Mouse (Mus musculus): ENCODE results near the gene Ldhal6b. TPM values are rescaled to one million over a fixed set of nuclear protein-coding genes. Genes with fewer than 3 reads are reported as not detected.
A peak's percentile ranks its signal among the peaks of the same experiment; 100 is the strongest.

Ldhal6b gene
- polyA plus RNA-seq, 1 experiment: 0.75 TPM

- no peak overlapping the region for H3K27ac ChIP-seq (ENCODE audit: insufficient read depth, low read length)
- H3K4me1 ChIP-seq (ENCODE audit: control insufficient read depth, insufficient read depth, low read length): peaks cover 12% of the 10 kb centered on the region
- TF ChIP-seq POLR2A (IDR thresholded peaks at IDR 0.05; ENCODE audit: borderline replicate concordance, insufficient read depth, low read length) (no peak), CTCF (IDR thresholded peaks at IDR 0.05; ENCODE audit: borderline replicate concordance, insufficient read depth, low read depth, low read length) (no peak)
- 70% methylated on average over 6 of the region's 6 CpGs for WGBS
- peak in 1 of 2 experiments; percentile 43 for DNase-seq
- H3K4me3 ChIP-seq (replicated peaks; ENCODE audit: insufficient read depth, low read depth, low read length): no peak overlapping the region
- no peaks in the 10 kb centered on the region for H3K27me3 ChIP-seq (ENCODE audit: control insufficient read depth, insufficient read depth, low read length)
Measured at GRCm38 (mm10) chr17:5419771-5420518, 1.4 kb upstream of the Ldhal6b start.

GRCm38 (mm10) chr17:5419056-5419455 is 489 bp upstream of the Ldhal6b start:
- TF ChIP-seq POLR2A (IDR thresholded peaks at IDR 0.05; ENCODE audit: borderline replicate concordance, insufficient read depth, low read length): no peak
- TF ChIP-seq CTCF (IDR thresholded peaks at IDR 0.05; ENCODE audit: borderline replicate concordance, insufficient read depth, low read depth, low read length): no peak
- H3K27me3 ChIP-seq (ENCODE audit: control insufficient read depth, insufficient read depth, low read length): no peaks in the 10 kb centered on the region

GRCm38 (mm10) chr17:5416518-5416917 is 2.0 kb downstream of the Ldhal6b start:
- Histone ChIP-seq H3K4me3 (replicated peaks; ENCODE audit: insufficient read depth, low read depth, low read length) (no peak overlapping the region), H3K27ac (ENCODE audit: insufficient read depth, low read length) (no peak overlapping the region), H3K4me1 (ENCODE audit: control insufficient read depth, insufficient read depth, low read length) (no peaks in the 10 kb centered on the region), H3K27me3 (ENCODE audit: control insufficient read depth, insufficient read depth, low read length) (no peaks in the 10 kb centered on the region)
- DNase-seq: no peak
- TF ChIP-seq CTCF (IDR thresholded peaks at IDR 0.05; ENCODE audit: borderline replicate concordance, insufficient read depth, low read depth, low read length) (no peak), POLR2A (IDR thresholded peaks at IDR 0.05; ENCODE audit: borderline replicate concordance, insufficient read depth, low read length) (no peak)
- 93% methylated on average over 3 of the region's 3 CpGs for WGBS

More at GRCm38 (mm10) chr17:5419056-5419455, 489 bp upstream of the Ldhal6b start:
- H3K4me3 ChIP-seq (replicated peaks; ENCODE audit: insufficient read depth, low read depth, low read length): no peak overlapping the region
- WGBS: 89% methylated on average over 9 of the region's 9 CpGs
- no peak overlapping the region for H3K27ac ChIP-seq (ENCODE audit: insufficient read depth, low read length)
- no peak for DNase-seq
- H3K4me1 ChIP-seq (ENCODE audit: control insufficient read depth, insufficient read depth, low read length): peaks cover 8% of the 10 kb centered on the region

GRCm38 (mm10) chr17:5414041-5414440 is 4.5 kb downstream of the Ldhal6b start:
- DNase-seq: no peak
- H3K27me3 ChIP-seq (ENCODE audit: control insufficient read depth, insufficient read depth, low read length): no peaks in the 10 kb centered on the region
- H3K4me1 ChIP-seq (ENCODE audit: control insufficient read depth, insufficient read depth, low read length): no peaks in the 10 kb centered on the region
- H3K27ac ChIP-seq (ENCODE audit: insufficient read depth, low read length): no peak overlapping the region
- H3K4me3 ChIP-seq (replicated peaks; ENCODE audit: insufficient read depth, low read depth, low read length): no peak overlapping the region
- 95% methylated on average over 3 of the region's 3 CpGs for WGBS
- TF ChIP-seq CTCF (IDR thresholded peaks at IDR 0.05; ENCODE audit: borderline replicate concordance, insufficient read depth, low read depth, low read length) (no peak), POLR2A (IDR thresholded peaks at IDR 0.05; ENCODE audit: borderline replicate concordance, insufficient read depth, low read length) (no peak)

DNA sequence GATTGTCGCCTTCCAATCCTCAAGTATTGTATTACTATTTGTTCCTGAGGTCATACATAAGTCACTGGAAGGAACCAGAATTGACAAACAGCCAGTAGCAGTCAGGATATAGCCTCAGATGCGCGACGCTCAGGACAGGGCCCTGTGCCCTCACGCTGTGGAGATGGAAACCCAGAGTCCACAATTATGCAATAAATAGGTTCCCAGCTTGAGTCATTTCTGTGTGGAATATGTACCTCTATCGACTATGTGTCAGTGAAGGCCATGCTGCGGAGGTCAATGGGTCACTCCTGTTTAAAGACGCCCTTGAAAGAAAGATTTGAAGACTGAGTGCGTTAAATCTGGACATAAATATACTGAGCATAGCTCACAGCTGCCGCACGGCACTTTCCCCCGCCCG is 5.2 kb downstream of the Ldhal6b start:
- Histone ChIP-seq H3K4me3 (replicated peaks; ENCODE audit: insufficient read depth, low read depth, low read length) (no peak overlapping the region), H3K27me3 (ENCODE audit: control insufficient read depth, insufficient read depth, low read length) (no peaks in the 10 kb centered on the region), H3K27ac (ENCODE audit: insufficient read depth, low read length) (no peak overlapping the region), H3K4me1 (ENCODE audit: control insufficient read depth, insufficient read depth, low read length) (no peaks in the 10 kb centered on the region)
- no peak for DNase-seq
- TF ChIP-seq POLR2A (IDR thresholded peaks at IDR 0.05; ENCODE audit: borderline replicate concordance, insufficient read depth, low read length) (no peak), CTCF (IDR thresholded peaks at IDR 0.05; ENCODE audit: borderline replicate concordance, insufficient read depth, low read depth, low read length) (no peak)
- WGBS: 93% methylated on average over 13 of the region's 13 CpGs

DNA sequence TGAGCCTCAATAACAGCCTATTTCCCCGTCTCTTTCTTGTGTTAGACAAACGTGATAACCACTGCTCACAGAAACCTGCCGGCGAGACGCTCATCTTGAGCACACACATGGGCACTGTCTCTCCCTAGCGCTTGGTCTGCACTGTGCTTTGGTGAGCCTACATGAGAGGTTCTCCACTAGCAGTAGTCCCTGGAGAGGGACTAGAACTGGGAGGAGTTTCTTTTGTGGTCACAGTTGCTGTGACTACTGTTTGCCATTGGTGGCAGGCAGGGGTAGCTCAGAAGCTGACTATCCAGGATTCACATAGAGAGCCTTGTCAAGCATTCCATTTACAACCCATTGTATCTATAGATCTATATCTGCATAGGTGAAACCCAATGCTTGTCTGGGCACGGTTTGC is 5.8 kb downstream of the Ldhal6b start:
- DNase-seq: no peak

DNA sequence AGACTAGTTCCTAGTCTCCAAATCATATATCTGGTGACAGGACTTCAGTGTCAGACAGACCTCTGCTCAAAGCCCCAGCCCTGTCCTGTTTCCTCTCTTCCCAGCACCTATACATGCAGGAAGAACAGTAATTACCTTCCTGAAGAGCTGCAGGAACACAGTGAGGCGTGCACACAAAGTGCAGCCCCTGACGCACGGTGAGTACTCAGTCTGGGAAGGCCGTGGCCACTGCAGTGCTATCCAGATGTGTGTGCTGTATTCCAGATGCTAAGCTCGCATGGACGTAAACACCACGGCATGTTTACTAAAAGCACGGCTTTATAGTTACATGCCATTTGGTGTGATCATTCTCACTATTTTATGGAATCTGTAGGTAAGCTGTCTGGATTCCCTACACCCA is 6.3 kb downstream of the Ldhal6b start:
- no peak for TF ChIP-seq CTCF (IDR thresholded peaks at IDR 0.05; ENCODE audit: borderline replicate concordance, insufficient read depth, low read depth, low read length)
- TF ChIP-seq POLR2A (IDR thresholded peaks at IDR 0.05; ENCODE audit: borderline replicate concordance, insufficient read depth, low read length): no peak
- no peaks in the 10 kb centered on the region for H3K4me1 ChIP-seq (ENCODE audit: control insufficient read depth, insufficient read depth, low read length)
- H3K27me3 ChIP-seq (ENCODE audit: control insufficient read depth, insufficient read depth, low read length): no peaks in the 10 kb centered on the region
- no peak overlapping the region for H3K4me3 ChIP-seq (replicated peaks; ENCODE audit: insufficient read depth, low read depth, low read length)
- H3K27ac ChIP-seq (ENCODE audit: insufficient read depth, low read length): no peak overlapping the region
- WGBS: 97% methylated on average over 8 of the region's 8 CpGs
- DNase-seq: no peak

More for the DNA sequence above, 5.8 kb downstream of the Ldhal6b start:
- TF ChIP-seq CTCF (IDR thresholded peaks at IDR 0.05; ENCODE audit: borderline replicate concordance, insufficient read depth, low read depth, low read length) (no peak), POLR2A (IDR thresholded peaks at IDR 0.05; ENCODE audit: borderline replicate concordance, insufficient read depth, low read length) (no peak)
- Histone ChIP-seq H3K27me3 (ENCODE audit: control insufficient read depth, insufficient read depth, low read length) (no peaks in the 10 kb centered on the region), H3K4me3 (replicated peaks; ENCODE audit: insufficient read depth, low read depth, low read length) (no peak overlapping the region), H3K27ac (ENCODE audit: insufficient read depth, low read length) (no peak overlapping the region), H3K4me1 (ENCODE audit: control insufficient read depth, insufficient read depth, low read length) (no peaks in the 10 kb centered on the region)
- 91% methylated on average over 7 of the region's 7 CpGs for WGBS

GRCm38 (mm10) chr17:5411205-5411604 is 7.4 kb downstream of the Ldhal6b start:
- Histone ChIP-seq H3K4me1 (ENCODE audit: control insufficient read depth, insufficient read depth, low read length) (no peaks in the 10 kb centered on the region), H3K27me3 (ENCODE audit: control insufficient read depth, insufficient read depth, low read length) (no peaks in the 10 kb centered on the region), H3K27ac (ENCODE audit: insufficient read depth, low read length) (no peak overlapping the region), H3K4me3 (replicated peaks; ENCODE audit: insufficient read depth, low read depth, low read length) (no peak overlapping the region)
- WGBS: 92% methylated on average over 17 of the region's 17 CpGs
- no peak for DNase-seq
- TF ChIP-seq CTCF (IDR thresholded peaks at IDR 0.05; ENCODE audit: borderline replicate concordance, insufficient read depth, low read depth, low read length) (no peak), POLR2A (IDR thresholded peaks at IDR 0.05; ENCODE audit: borderline replicate concordance, insufficient read depth, low read length) (no peak)
